In the genomic region with DNA sequence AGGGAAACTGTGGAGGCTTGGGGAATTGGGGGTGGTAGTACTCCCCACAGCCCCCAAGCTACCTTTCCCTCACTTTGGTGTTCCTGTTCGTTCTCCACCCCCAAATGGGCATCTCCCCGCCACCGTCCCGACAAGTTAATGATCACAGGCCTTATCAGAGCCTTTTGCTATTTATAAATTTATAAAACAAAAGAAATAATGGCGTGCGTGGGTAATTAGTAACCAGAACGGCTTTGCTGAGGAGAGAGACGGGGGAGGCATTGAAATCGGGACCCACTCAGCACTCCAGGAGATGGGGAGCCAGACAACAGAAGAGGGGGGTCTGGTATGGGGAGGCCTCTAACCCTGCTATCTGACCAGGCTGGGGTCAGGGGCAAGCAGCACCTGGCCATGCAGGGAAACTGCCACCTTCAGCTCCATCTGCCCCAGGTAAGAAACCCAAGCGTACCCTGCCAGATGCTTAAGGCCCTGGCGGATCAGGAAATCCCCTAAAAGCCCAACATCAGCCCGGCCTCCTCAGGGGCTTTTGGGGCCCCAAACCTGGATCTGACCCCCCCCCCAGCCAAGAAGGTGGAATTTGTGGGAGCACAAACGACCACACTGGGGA, we compare ENCODE assay signal across 22 mouse cellular contexts. TPM values are rescaled to one million over a fixed set of nuclear protein-coding genes. Genes with fewer than 3 reads are reported as not detected.
A peak's percentile ranks its signal among the peaks of the same experiment; 100 is the strongest.
DNase-seq lines count a peak whose midpoint lies in the region; ATAC-seq and TF ChIP-seq lines count a peak whose summit lies in the region.
"Had no signal": no experiment of that assay in that cellular context is flagged by ENCODE, and none has a peak within 500 bp of the region (broad histone marks: within the 10 kb centered on the region; RNA-seq: fewer than 3 reads in every experiment).

No protein-coding gene starts in this region.

- H3K4me3 ChIP-seq in kidney, adult 2 months (ENCODE audit: insufficient read depth, low read depth, low read length), result peak overlapping the region; percentile 73
- peak overlapping the region; percentile 39 for H3K4me3 ChIP-seq in kidney, postnatal 0 days (replicated peaks; ENCODE audit: low read depth, low read length)
- peak overlapping the region; percentile 53 for H3K4me3 ChIP-seq in liver, embryonic 16.5 days (ENCODE audit: low read depth, low read length)
- H3K4me3 ChIP-seq: limb, embryonic 12.5 days had no signal

- peak; percentile 66 for DNase-seq in kidney, adult 2 months
- no peak for DNase-seq in kidney, postnatal 4 days
- no peak for DNase-seq in kidney, postnatal 0 days (ENCODE audit: low spot score)
- DNase-seq in gastrocnemius, adult 8-10 months (ENCODE audit: low spot score in 2 of 2), result no peak
- DNase-seq in thymus, postnatal 25 days, result no peak
- DNase-seq: adrenal gland, postnatal 10 days; cerebellum, adult 11 months; cerebellum, postnatal 25 days; heart, postnatal 4 days; layer of hippocampus, adult 9-11 months; midbrain, embryonic 14.5 days; thymus, postnatal 36 days had no signal

- H3K9ac ChIP-seq in kidney, postnatal 0 days (ENCODE audit: low read depth, low read length), result peak overlapping the region; percentile 70
- peak overlapping the region; percentile 39 for H3K9ac ChIP-seq in liver, embryonic 16.5 days (ENCODE audit: low read depth, low read length)
- H3K9ac ChIP-seq: limb, embryonic 12.5 days had no signal

- peaks cover 34% of the 10 kb centered on the region for H3K4me1 ChIP-seq in kidney, adult 2 months (ENCODE audit: control insufficient read depth, insufficient read depth, low read length)
- H3K4me1 ChIP-seq in kidney, postnatal 0 days (replicated peaks; ENCODE audit: insufficient read depth, low read length), result peaks cover 4% of the 10 kb centered on the region; the same call in 1 of the 2 replicates
- H3K4me1 ChIP-seq in liver, embryonic 16.5 days (ENCODE audit: control insufficient read depth, low read depth, low read length), result peaks cover 4% of the 10 kb centered on the region

- WGBS in kidney, adult 2 months, result 33% methylated on average over 13 of the region's 13 CpGs
- 45% methylated on average over 13 of the region's 13 CpGs for WGBS in kidney, postnatal 0 days
- 52% methylated on average over 13 of the region's 13 CpGs for WGBS in liver, embryonic 16.5 days (ENCODE audit: insufficient replicate concordance)

- no peaks in the 10 kb centered on the region; the same call in 1 of the 2 replicates for H3K36me3 ChIP-seq in kidney, adult 2 months (ENCODE audit: control insufficient read depth, insufficient read depth, low read length)
- no peaks in the 10 kb centered on the region for H3K36me3 ChIP-seq in kidney, postnatal 0 days (ENCODE audit: insufficient read depth, low read length)
- H3K36me3 ChIP-seq in liver, embryonic 16.5 days (ENCODE audit: control insufficient read depth, insufficient read depth), result no peaks in the 10 kb centered on the region
- H3K36me3 ChIP-seq: limb, embryonic 12.5 days had no signal

- no peak for ATAC-seq in kidney, postnatal 0 days (replicated peaks; ENCODE audit: low FRiP score, low read depth)
- no peak for ATAC-seq in liver, embryonic 16.5 days (ENCODE audit: low read depth)
- ATAC-seq in frontal cortex, adult (ENCODE audit: low TSS enrichment), result no peak
- ATAC-seq: forebrain, embryonic 14.5 days; hindbrain, embryonic 16.5 days had no signal

- no peaks in the 10 kb centered on the region for H3K9me3 ChIP-seq in kidney, postnatal 0 days (replicated peaks; ENCODE audit: low read length)
- H3K9me3 ChIP-seq in liver, embryonic 16.5 days (replicated peaks; ENCODE audit: control insufficient read depth, low read length), result no peaks in the 10 kb centered on the region
- H3K9me3 ChIP-seq: limb, embryonic 12.5 days had no signal

- no peak for TF ChIP-seq CTCF in kidney, adult 2 months (conservative IDR thresholded peaks at IDR 0.05; ENCODE audit: insufficient read depth, insufficient read length, low read depth, low read length)
- TF ChIP-seq CTCF in kidney, postnatal 0 days (IDR thresholded peaks at IDR 0.05; ENCODE audit: low read depth), result no peak

- no peaks in the 10 kb centered on the region for H3K27me3 ChIP-seq in kidney, adult 2 months (replicated peaks; ENCODE audit: control insufficient read depth, insufficient read depth, low read length)
- no peaks in the 10 kb centered on the region for H3K27me3 ChIP-seq in kidney, postnatal 0 days (ENCODE audit: insufficient read depth, low read length)
- H3K27me3 ChIP-seq in liver, embryonic 16.5 days (ENCODE audit: control insufficient read depth, insufficient read depth, low read depth, low read length), result no peaks in the 10 kb centered on the region

- peak overlapping the region; percentile 63 for H3K4me2 ChIP-seq in kidney, postnatal 0 days (ENCODE audit: low read length)
- H3K4me2 ChIP-seq in liver, embryonic 16.5 days (ENCODE audit: low read depth, low read length), result peak overlapping the region; percentile 23
- H3K4me2 ChIP-seq: limb, embryonic 12.5 days had no signal

- no peak for TF ChIP-seq POLR2A in kidney, adult 2 months (IDR thresholded peaks at IDR 0.05; ENCODE audit: low read depth, low read length)

- H3K27ac ChIP-seq in kidney, adult 2 months (ENCODE audit: insufficient read depth, low read depth, low read length), result peak overlapping the region; percentile 99
- peak overlapping the region; percentile 81 for H3K27ac ChIP-seq in kidney, postnatal 0 days
- H3K27ac ChIP-seq in liver, embryonic 16.5 days (ENCODE audit: low read length), result peak overlapping the region; percentile 63
- H3K27ac ChIP-seq: limb, embryonic 12.5 days had no signal

RNA-seq across cellular contexts. Expression of a gene that starts 1.2 kb away (rescaled TPM):
- polyA plus RNA-seq in kidney, adult 2 months (2012; rRNA removed), result 24.2 and 29.5 TPM in 2 replicates
- polyA plus RNA-seq in kidney, postnatal 0 days (2015; fragmentation: Nextera tagmentation; extraction: Ambion mirVana), result 10.8 and 12.5 TPM in 2 replicates
- polyA plus RNA-seq in liver, embryonic 16.5 days (2015; fragmentation: Nextera tagmentation; extraction: Ambion mirVana), result 4.1 and 4.7 TPM in 2 replicates
- total RNA-seq in gastrocnemius, adult 8-10 months (2022), result not detected
- total RNA-seq: gastrocnemius, adult 18-20 months; heart, postnatal 4 days; left cerebral cortex, adult 8-10 months; neutrophil, adult 5-6 weeks had no signal
- polyA plus RNA-seq: brain, embryonic 14.5 days; forebrain, embryonic 14.5 days; heart, embryonic 14.5 days; hindbrain, embryonic 16.5 days; limb, embryonic 12.5 days; midbrain, embryonic 14.5 days had no signal

RNA-seq across cellular contexts. Expression of a gene that starts 27.8 kb away (rescaled TPM):
- polyA plus RNA-seq in kidney, adult 2 months (2012; rRNA removed), result 23.5 and 26.1 TPM in 2 replicates
- 75.3 and 79.6 TPM in 2 replicates for polyA plus RNA-seq in kidney, postnatal 0 days (2015; fragmentation: Nextera tagmentation; extraction: Ambion mirVana)
- polyA plus RNA-seq in liver, embryonic 16.5 days (2015; fragmentation: Nextera tagmentation; extraction: Ambion mirVana), result 9.8 and 10.2 TPM in 2 replicates
- total RNA-seq in gastrocnemius, adult 8-10 months (2022), result 10 to 100 TPM; 16.9 to 29.0 (median 26.0) TPM

RNA-seq across cellular contexts. Expression of a gene that starts 41.2 kb away (rescaled TPM):
- 51.5 and 57.0 TPM in 2 replicates for polyA plus RNA-seq in kidney, adult 2 months (2012; rRNA removed)
- polyA plus RNA-seq in kidney, postnatal 0 days (2015; fragmentation: Nextera tagmentation; extraction: Ambion mirVana), result 19.0 and 39.4 TPM in 2 replicates
- polyA plus RNA-seq in liver, embryonic 16.5 days (2015; fragmentation: Nextera tagmentation; extraction: Ambion mirVana), result 3.2 and 3.3 TPM in 2 replicates
- total RNA-seq in gastrocnemius, adult 8-10 months (2022), result 10 to 100 TPM; 18.2 to 20.9 (median 20.0) TPM

RNA-seq across cellular contexts. Expression of a gene that starts 46.7 kb away (rescaled TPM):
- 4.3 and 5.7 TPM in 2 replicates for polyA plus RNA-seq in kidney, adult 2 months (2012; rRNA removed)
- 3.1 and 3.2 TPM in 2 replicates for polyA plus RNA-seq in kidney, postnatal 0 days (2015; fragmentation: Nextera tagmentation; extraction: Ambion mirVana)
- polyA plus RNA-seq in liver, embryonic 16.5 days (2015; fragmentation: Nextera tagmentation; extraction: Ambion mirVana), result 0.26 and 0.61 TPM in 2 replicates
- not detected for total RNA-seq in gastrocnemius, adult 8-10 months (2022)
